Mouse (Mus musculus) thymus, adult 2 months (tissue): Measurements from ENCODE around the gene Wfdc15a.

ENCODE experiments used
- CTCF ChIP-seq: fragments of 200-500 bp; IDR thresholded peaks from 2 replicates; pipeline ENCODE4 v1.5.1; 2012; ENCODE audit warnings: mild to moderate bottlenecking, control low read depth, low read length, moderate library complexity, borderline replicate concordance; ENCODE audit not compliant: control insufficient read depth, poor library complexity, insufficient read depth; ENCODE audit errors: extremely low read depth
- POLR2A ChIP-seq: fragments of 200-500 bp; IDR thresholded peaks from 2 replicates; pipeline ENCODE4 v1.6.1; 2012; ENCODE audit warnings: mild to moderate bottlenecking, low read length, control low read depth, moderate library complexity; ENCODE audit not compliant: control insufficient read depth, poor library complexity, insufficient read depth; ENCODE audit errors: extremely low read depth

DNA sequence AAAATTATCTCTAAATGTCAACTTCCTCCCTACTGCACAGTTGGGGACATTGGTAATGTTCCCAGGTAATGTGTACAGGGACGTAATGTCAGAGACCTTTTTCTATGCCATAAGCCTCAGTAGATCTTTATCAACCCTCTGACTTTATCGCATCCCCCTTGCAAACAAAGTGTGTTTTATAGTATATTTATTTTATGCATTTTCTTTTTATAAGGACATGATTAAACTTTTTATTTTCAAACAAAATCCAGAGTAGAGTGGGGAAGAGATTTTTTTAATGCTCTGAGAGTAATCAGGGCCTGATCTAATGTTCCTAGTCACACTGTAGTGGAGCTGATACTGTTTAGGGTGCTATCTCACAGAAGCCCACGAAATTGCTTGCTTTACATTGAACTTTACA is 38.4 kb upstream of the Wfdc15a start, which contains the start of gene Svs2:
- TF ChIP-seq CTCF, result no peak
- TF ChIP-seq POLR2A, result no peak
